Mouse (Mus musculus): Measurements from ENCODE around the gene Ywhah. TPM values are rescaled to one million over a fixed set of nuclear protein-coding genes. Genes with fewer than 3 reads are reported as not detected.

Ywhah gene
- polyA plus RNA-seq, 1 experiment = not detected

DNA sequence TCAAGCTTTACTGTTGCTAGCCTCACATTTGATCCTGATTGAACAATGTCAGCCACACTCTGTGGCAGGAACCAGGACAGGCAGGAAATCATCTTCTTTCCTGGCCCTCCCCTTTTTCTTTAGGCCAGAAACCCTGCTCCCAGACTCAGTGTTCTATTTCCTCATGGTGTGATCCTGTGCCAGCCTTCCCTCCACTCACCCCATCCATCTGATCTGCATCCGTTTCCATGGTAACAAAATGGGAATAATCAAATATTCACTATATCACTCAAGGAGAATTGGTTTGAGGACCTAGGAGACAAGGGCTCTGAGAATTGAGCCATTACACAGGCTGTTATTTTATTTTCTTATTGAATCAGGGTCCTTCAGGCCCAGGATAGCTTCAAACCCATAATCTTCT lies 22.1 kb upstream of the Ywhah start:
- WGBS = 94% methylated on average over 1 of the region's 1 CpGs
- TF ChIP-seq POLR2A (IDR thresholded peaks at IDR 0.05; ENCODE audit: insufficient read depth, low read depth, low read length) = no peak
- TF ChIP-seq CTCF (IDR thresholded peaks at IDR 0.05; ENCODE audit: insufficient read depth, low read depth, low read length) = no peak
- no peak overlapping the region for H3K4me3 ChIP-seq (ENCODE audit: insufficient read depth, low read depth, low read length)
- no peak overlapping the region for H3K27ac ChIP-seq (ENCODE audit: insufficient read depth, low read depth, low read length)
- H3K4me1 ChIP-seq (ENCODE audit: control insufficient read depth, insufficient read depth, low read length) = peaks cover 41% of the 10 kb centered on the region

DNA sequence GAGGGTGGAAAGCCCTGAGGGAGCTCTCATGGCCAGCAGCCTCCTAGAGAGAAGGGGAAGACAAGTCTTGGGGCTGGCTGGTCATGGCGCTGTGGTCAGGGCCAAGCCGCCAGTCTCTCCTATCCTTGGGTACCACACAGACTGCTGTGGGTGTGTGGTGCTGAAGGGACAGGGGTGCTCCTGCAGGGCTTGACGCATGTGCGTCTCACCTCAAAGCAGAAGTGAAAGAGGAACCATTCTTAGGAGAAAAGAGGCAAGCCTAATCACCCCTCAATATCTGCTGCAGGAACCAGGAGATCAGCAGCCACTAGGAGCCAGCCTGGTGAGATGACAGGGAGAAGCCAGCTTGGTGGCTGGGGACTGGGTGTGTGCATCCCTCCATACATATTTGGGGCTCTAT lies 20.9 kb upstream of the Ywhah start:
- no peak overlapping the region for H3K27ac ChIP-seq (ENCODE audit: insufficient read depth, low read depth, low read length)
- WGBS = 68% methylated on average over 4 of the region's 4 CpGs
- H3K4me1 ChIP-seq (ENCODE audit: control insufficient read depth, insufficient read depth, low read length) = peaks cover 40% of the 10 kb centered on the region
- TF ChIP-seq POLR2A (IDR thresholded peaks at IDR 0.05; ENCODE audit: insufficient read depth, low read depth, low read length) (no peak), CTCF (IDR thresholded peaks at IDR 0.05; ENCODE audit: insufficient read depth, low read depth, low read length) (no peak)
- no peak overlapping the region for H3K4me3 ChIP-seq (ENCODE audit: insufficient read depth, low read depth, low read length)

DNA sequence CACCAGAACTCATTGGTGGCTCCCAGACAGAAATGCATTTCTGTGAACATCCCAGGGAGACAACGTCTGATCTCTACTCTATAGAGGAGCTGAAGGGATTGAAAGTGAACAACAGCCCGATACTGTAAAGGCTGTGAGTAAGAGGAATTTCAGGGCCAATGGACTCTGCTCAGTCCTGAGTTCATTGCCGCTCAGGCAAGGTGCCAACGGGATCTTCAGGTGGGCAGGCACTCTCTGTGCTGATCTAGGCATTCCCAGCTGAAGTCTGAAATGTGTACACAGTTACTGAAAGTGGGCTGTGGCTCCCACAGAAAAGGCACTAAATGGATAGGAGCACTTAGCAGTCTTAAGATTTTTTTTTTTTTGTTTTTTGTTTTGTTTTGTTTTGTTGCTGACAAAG lies 19.8 kb upstream of the Ywhah start:
- Histone ChIP-seq H3K4me1 (ENCODE audit: control insufficient read depth, insufficient read depth, low read length) (peaks cover 38% of the 10 kb centered on the region), H3K4me3 (ENCODE audit: insufficient read depth, low read depth, low read length) (no peak overlapping the region), H3K27ac (ENCODE audit: insufficient read depth, low read depth, low read length) (no peak overlapping the region)
- TF ChIP-seq CTCF (IDR thresholded peaks at IDR 0.05; ENCODE audit: insufficient read depth, low read depth, low read length) (no peak), POLR2A (IDR thresholded peaks at IDR 0.05; ENCODE audit: insufficient read depth, low read depth, low read length) (no peak)
- 69% methylated on average over 4 of the region's 4 CpGs for WGBS

DNA sequence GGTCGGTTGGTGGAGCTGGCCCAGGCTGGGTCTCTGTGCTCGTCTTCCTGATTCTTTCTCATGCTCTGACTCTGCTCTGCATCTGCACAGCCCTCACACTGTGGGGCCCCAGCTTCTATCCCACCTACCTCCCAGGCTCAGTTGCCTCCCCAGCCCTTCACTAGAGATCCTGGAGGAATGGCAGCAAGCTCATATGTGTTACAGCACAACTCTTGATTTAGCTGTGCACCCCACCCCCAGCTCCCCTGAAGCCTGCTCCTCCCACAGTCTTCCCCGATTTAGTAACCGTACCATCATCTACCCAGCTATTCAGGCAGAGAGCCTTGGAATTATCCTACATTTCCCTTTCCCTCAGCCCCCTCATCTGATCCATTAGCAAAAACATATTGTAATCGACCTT lies 17.5 kb upstream of the Ywhah start:
- peak overlapping the region; percentile 95 for H3K27ac ChIP-seq (ENCODE audit: insufficient read depth, low read depth, low read length)
- TF ChIP-seq CTCF (IDR thresholded peaks at IDR 0.05; ENCODE audit: insufficient read depth, low read depth, low read length) (no peak), POLR2A (IDR thresholded peaks at IDR 0.05; ENCODE audit: insufficient read depth, low read depth, low read length) (no peak)
- no peak overlapping the region for H3K4me3 ChIP-seq (ENCODE audit: insufficient read depth, low read depth, low read length)
- peaks cover 40% of the 10 kb centered on the region for H3K4me1 ChIP-seq (ENCODE audit: control insufficient read depth, insufficient read depth, low read length)
- 44% methylated on average over 5 of the region's 5 CpGs for WGBS

DNA sequence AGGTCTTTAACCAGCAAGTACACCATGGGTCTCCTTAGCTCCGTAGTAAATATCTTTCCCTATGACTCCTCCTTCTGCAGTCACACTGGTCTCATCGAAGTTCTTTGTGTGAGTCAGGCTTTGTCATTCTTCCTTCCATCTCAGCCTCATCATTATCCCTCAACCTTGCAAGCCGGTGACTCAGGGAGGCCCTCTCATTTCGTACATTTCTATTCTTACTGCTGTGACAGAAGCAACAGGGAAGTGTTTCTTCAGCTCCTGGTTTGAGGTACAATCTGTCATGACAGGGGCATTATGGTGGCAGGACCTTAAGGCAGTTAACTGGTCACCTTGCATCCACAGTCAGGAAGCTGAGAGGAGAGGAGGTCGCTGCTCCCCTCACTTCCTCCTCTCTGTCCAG lies 15.8 kb upstream of the Ywhah start:
- peak overlapping the region; percentile 21; the same call in 1 of the 2 replicates for H3K27ac ChIP-seq (ENCODE audit: insufficient read depth, low read depth, low read length)
- 56% methylated on average over 5 of the region's 5 CpGs for WGBS
- H3K4me3 ChIP-seq (ENCODE audit: insufficient read depth, low read depth, low read length) = no peak overlapping the region
- TF ChIP-seq POLR2A (IDR thresholded peaks at IDR 0.05; ENCODE audit: insufficient read depth, low read depth, low read length) (no peak), CTCF (IDR thresholded peaks at IDR 0.05; ENCODE audit: insufficient read depth, low read depth, low read length) (no peak)
- H3K4me1 ChIP-seq (ENCODE audit: control insufficient read depth, insufficient read depth, low read length) = peaks cover 39% of the 10 kb centered on the region

DNA sequence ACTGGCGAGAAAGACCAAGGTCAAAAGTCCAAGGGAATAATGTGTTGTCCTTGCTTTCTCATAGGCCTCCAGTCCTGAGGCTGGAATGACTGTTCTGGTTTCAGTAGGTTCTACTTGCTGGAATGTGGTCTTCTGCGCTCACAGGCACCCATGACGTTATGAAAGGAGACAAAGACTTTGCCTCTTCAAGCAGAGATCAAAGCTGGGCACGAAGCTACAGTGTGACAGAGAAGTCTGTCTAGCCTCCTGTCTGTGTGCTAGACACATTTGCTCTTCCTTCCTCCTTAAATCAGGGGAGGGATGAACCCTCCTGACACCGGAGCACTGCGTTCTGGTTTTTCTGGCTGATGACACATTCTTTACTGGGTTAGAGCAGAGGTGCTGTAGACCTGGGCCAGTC lies 15.1 kb upstream of the Ywhah start:
- Histone ChIP-seq H3K4me1 (ENCODE audit: control insufficient read depth, insufficient read depth, low read length) (peaks cover 36% of the 10 kb centered on the region), H3K4me3 (ENCODE audit: insufficient read depth, low read depth, low read length) (no peak overlapping the region), H3K27ac (ENCODE audit: insufficient read depth, low read depth, low read length) (0 out of 2 replicates have a peak overlapping the region, but pooled peaks have one; percentile 21)
- WGBS = 66% methylated on average over 6 of the region's 6 CpGs
- TF ChIP-seq CTCF (IDR thresholded peaks at IDR 0.05; ENCODE audit: insufficient read depth, low read depth, low read length) (no peak), POLR2A (IDR thresholded peaks at IDR 0.05; ENCODE audit: insufficient read depth, low read depth, low read length) (no peak)

DNA sequence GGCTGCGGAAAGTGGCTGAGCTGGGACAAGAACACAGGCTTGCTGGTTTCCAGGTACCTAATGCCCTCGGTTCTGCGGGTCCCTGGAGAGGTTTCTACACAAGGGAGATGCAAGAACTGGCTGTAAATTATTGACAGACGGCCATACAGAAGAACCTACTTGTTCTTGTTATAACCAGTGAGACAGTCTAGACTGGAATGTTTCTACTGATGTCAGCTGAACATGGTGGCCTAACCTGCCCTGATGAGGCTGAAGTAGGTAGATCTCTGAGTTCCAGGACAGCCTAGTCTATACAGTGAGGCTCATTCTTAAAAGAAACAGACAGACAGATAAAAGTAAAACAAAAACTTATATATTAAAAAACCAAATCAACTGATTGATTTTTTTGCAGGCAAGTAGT lies 14.5 kb upstream of the Ywhah start:
- H3K4me1 ChIP-seq (ENCODE audit: control insufficient read depth, insufficient read depth, low read length) = peaks cover 33% of the 10 kb centered on the region
- TF ChIP-seq POLR2A (IDR thresholded peaks at IDR 0.05; ENCODE audit: insufficient read depth, low read depth, low read length) = no peak
- TF ChIP-seq CTCF (IDR thresholded peaks at IDR 0.05; ENCODE audit: insufficient read depth, low read depth, low read length) = no peak
- WGBS = 91% methylated on average over 4 of the region's 4 CpGs
- no peak overlapping the region for H3K4me3 ChIP-seq (ENCODE audit: insufficient read depth, low read depth, low read length)
- no peak overlapping the region for H3K27ac ChIP-seq (ENCODE audit: insufficient read depth, low read depth, low read length)

DNA sequence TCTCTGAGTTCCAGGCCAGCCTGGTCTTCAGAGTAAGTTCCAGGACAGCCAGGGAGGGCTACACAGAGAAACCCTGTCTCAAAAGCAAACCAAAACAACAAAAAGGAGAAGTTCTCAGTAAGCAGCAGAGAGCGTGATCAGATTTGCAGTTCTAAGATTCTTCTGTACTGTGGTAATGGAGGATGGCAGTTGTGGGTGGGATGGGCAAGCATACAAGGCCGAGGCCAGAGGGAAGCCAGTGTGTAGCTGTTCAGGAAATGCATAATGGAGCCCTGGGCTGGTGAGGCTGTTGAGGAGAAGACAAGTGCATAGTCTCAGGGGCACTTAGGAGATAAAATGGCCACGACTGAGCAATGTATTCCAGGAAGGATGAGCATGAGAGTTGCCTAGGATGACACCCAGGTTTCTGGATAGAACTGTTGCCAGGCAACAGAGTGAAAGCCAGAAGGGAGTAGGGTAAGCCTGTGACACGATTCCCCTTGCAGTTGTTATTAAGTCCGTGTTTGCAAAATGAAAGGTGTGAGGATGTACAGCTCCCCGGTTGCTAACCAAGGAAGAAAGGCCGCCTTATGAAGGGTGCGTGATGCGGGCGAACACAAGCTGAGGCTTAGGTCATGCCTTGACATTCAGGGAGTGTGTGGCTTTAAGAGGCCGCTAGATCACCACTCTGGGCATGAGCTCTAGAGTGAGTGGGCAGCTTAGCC lies 13.0 kb upstream of the Ywhah start:
- Histone ChIP-seq H3K4me1 (ENCODE audit: control insufficient read depth, insufficient read depth, low read length) (peaks cover 39% of the 10 kb centered on the region), H3K4me3 (ENCODE audit: insufficient read depth, low read depth, low read length) (no peak overlapping the region), H3K27ac (ENCODE audit: insufficient read depth, low read depth, low read length) (peak overlapping the region; percentile 89)
- no peak for TF ChIP-seq CTCF (IDR thresholded peaks at IDR 0.05; ENCODE audit: insufficient read depth, low read depth, low read length)
- no peak for TF ChIP-seq POLR2A (IDR thresholded peaks at IDR 0.05; ENCODE audit: insufficient read depth, low read depth, low read length)
- 38% methylated on average over 11 of the region's 11 CpGs for WGBS

DNA sequence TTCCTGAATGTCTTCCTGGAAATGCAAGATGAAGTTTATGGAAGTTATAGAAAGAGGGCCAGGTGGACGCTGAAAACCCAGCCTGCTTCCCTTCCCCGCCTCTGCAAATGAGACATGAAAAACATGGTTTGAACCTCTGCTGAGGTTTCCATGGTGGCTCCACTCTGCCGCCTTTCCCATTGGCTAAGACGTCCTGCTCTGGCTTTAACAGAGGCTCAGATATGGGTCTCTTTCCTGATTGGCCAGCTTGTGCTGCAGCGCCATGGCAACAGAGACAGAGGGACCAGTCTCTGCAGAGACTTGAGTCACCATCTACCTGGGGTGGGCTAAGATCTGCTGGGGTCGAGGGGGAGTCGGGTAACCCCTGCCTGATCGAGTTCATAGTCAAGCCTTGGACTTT lies 11.9 kb upstream of the Ywhah start:
- 11% methylated on average over 8 of the region's 8 CpGs for WGBS
- H3K27ac ChIP-seq (ENCODE audit: insufficient read depth, low read depth, low read length) = peak overlapping the region; percentile 89
- TF ChIP-seq POLR2A (IDR thresholded peaks at IDR 0.05; ENCODE audit: insufficient read depth, low read depth, low read length) (peak; percentile 42; the same call in 1 of the 2 replicates), CTCF (IDR thresholded peaks at IDR 0.05; ENCODE audit: insufficient read depth, low read depth, low read length) (no peak)
- no peak overlapping the region for H3K4me3 ChIP-seq (ENCODE audit: insufficient read depth, low read depth, low read length)
- peaks cover 37% of the 10 kb centered on the region for H3K4me1 ChIP-seq (ENCODE audit: control insufficient read depth, insufficient read depth, low read length)
